Mouse (Mus musculus): Measurements from ENCODE around the gene Barx2. TPM values are rescaled to one million over a fixed set of nuclear protein-coding genes. Genes with fewer than 3 reads are reported as not detected.

The Barx2 gene
- polyA plus RNA-seq, 1 experiment: 0.05 TPM

- Histone ChIP-seq H3ac (ENCODE audit: control insufficient read depth, insufficient read length) (no peak overlapping the region), H3K4me2 (ENCODE audit: low read depth) (peak overlapping the region; percentile 3), H3K27me3 (ENCODE audit: control insufficient read depth, insufficient read depth, insufficient read length) (peaks cover 18% of the 10 kb centered on the region), H3K36me3 (ENCODE audit: control insufficient read depth, insufficient read depth) (no peaks in the 10 kb centered on the region), H3K79me2 (ENCODE audit: control insufficient read depth, insufficient read depth) (no peaks in the 10 kb centered on the region), H3K4me3 (no peak overlapping the region)
- TF ChIP-seq MYOG (IDR thresholded peaks at IDR 0.05; ENCODE audit: control insufficient read depth in 1 of 3, insufficient read depth in 1 of 3, insufficient read length in 2 of 3, low read depth in 2 of 3): no peak
- TF ChIP-seq REST (IDR thresholded peaks at IDR 0.05; ENCODE audit: insufficient read depth, insufficient read length): no peak
- no peak for TF ChIP-seq POLR2A (IDR thresholded peaks at IDR 0.05; ENCODE audit: insufficient read length, low read depth)
- no peak for TF ChIP-seq TCF12 (IDR thresholded peaks at IDR 0.05; ENCODE audit: insufficient read depth, poor library complexity, severe bottlenecking)
- no peak for TF ChIP-seq TCF3 (IDR thresholded peaks at IDR 0.05; ENCODE audit: insufficient read length, low read depth)
- TF ChIP-seq SRF (IDR thresholded peaks at IDR 0.05; ENCODE audit: control insufficient read depth, insufficient read length, low read depth): no peak
- no peak for TF ChIP-seq POLR2AphosphoS2 (IDR thresholded peaks at IDR 0.05; ENCODE audit: insufficient read length, low read depth)
- TF ChIP-seq USF1 (IDR thresholded peaks at IDR 0.05; ENCODE audit: low read depth): no peak
- TF ChIP-seq E2F4 (IDR thresholded peaks at IDR 0.05; ENCODE audit: insufficient read depth): no peak
- no peak for TF ChIP-seq MYOD1 (IDR thresholded peaks at IDR 0.05; ENCODE audit: control insufficient read depth in 1 of 3, insufficient read length in 2 of 3, low read depth in 2 of 3)
- no peak for TF ChIP-seq MAX (IDR thresholded peaks at IDR 0.05; ENCODE audit: low read depth)
Measured at GRCm38 (mm10) chr9:31858720-31859340, 54.4 kb downstream of the Barx2 start.

- Histone ChIP-seq H3K4me2 (ENCODE audit: low read depth) (no peak overlapping the region), H3K4me3 (no peak overlapping the region), H3K27me3 (ENCODE audit: control insufficient read depth, insufficient read depth, insufficient read length) (peaks cover 18% of the 10 kb centered on the region), H3K36me3 (ENCODE audit: control insufficient read depth, insufficient read depth) (no peaks in the 10 kb centered on the region), H3ac (ENCODE audit: control insufficient read depth, insufficient read length) (no peak overlapping the region), H3K79me2 (ENCODE audit: control insufficient read depth, insufficient read depth) (no peaks in the 10 kb centered on the region)
- TF ChIP-seq TCF3 (IDR thresholded peaks at IDR 0.05; ENCODE audit: insufficient read length, low read depth): no peak
Measured at GRCm38 (mm10) chr9:31857512-31857911, 55.8 kb downstream of the Barx2 start.

- Histone ChIP-seq H3K4me2 (ENCODE audit: low read depth) (no peak overlapping the region), H3K4me3 (no peak overlapping the region), H3ac (ENCODE audit: control insufficient read depth, insufficient read length) (no peak overlapping the region), H3K27me3 (ENCODE audit: control insufficient read depth, insufficient read depth, insufficient read length) (peaks cover 18% of the 10 kb centered on the region), H3K36me3 (ENCODE audit: control insufficient read depth, insufficient read depth) (no peaks in the 10 kb centered on the region), H3K79me2 (ENCODE audit: control insufficient read depth, insufficient read depth) (no peaks in the 10 kb centered on the region)
- TF ChIP-seq POLR2A (IDR thresholded peaks at IDR 0.05; ENCODE audit: insufficient read length, low read depth) (no peak), TCF3 (IDR thresholded peaks at IDR 0.05; ENCODE audit: insufficient read length, low read depth) (no peak), CEBPB (IDR thresholded peaks at IDR 0.05; ENCODE audit: insufficient read depth, poor library complexity, severe bottlenecking) (no peak), TCF12 (IDR thresholded peaks at IDR 0.05; ENCODE audit: insufficient read depth, poor library complexity, severe bottlenecking) (no peak), MYOD1 (IDR thresholded peaks at IDR 0.05; ENCODE audit: control insufficient read depth in 1 of 3, insufficient read length in 2 of 3, low read depth in 2 of 3) (no peak), MAX (IDR thresholded peaks at IDR 0.05; ENCODE audit: low read depth) (no peak), E2F4 (IDR thresholded peaks at IDR 0.05; ENCODE audit: insufficient read depth) (no peak), POLR2AphosphoS2 (IDR thresholded peaks at IDR 0.05; ENCODE audit: insufficient read length, low read depth) (no peak), REST (IDR thresholded peaks at IDR 0.05; ENCODE audit: insufficient read depth, insufficient read length) (no peak), USF1 (IDR thresholded peaks at IDR 0.05; ENCODE audit: low read depth) (no peak), MYOG (IDR thresholded peaks at IDR 0.05; ENCODE audit: control insufficient read depth in 1 of 3, insufficient read depth in 1 of 3, insufficient read length in 2 of 3, low read depth in 2 of 3) (no peak)
Measured at GRCm38 (mm10) chr9:31856437-31856836, 56.8 kb downstream of the Barx2 start.

GRCm38 (mm10) chr9:31855668-31856067 lies 57.6 kb downstream of the Barx2 start:
- no peak overlapping the region for H3K4me3 ChIP-seq

DNA sequence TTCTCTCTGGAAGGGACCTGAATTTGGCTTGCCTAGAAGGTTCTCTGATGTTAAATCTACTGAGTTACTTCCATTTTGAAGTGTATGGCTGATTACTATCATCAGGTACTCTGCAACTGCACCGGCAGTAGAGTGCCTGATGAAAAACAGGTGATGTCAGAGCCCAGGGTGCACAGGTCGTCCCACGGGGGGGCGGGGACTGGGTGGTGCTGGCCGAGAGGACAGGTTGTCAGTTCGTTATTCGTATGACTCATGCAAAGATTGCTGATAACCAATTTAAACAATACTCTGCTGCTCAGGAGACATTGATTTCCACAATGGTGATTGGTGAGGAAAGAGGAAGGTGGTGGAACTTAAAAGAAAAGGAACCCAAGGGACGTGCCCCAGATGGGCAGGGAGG lies 61.6 kb downstream of the Barx2 start:
- Histone ChIP-seq H3K4me3 (no peak overlapping the region), H3K79me2 (ENCODE audit: control insufficient read depth, insufficient read depth) (no peaks in the 10 kb centered on the region), H3K27me3 (ENCODE audit: control insufficient read depth, insufficient read depth, insufficient read length) (peaks cover 29% of the 10 kb centered on the region), H3ac (ENCODE audit: control insufficient read depth, insufficient read length) (no peak overlapping the region), H3K4me2 (ENCODE audit: low read depth) (no peak overlapping the region), H3K36me3 (ENCODE audit: control insufficient read depth, insufficient read depth) (no peaks in the 10 kb centered on the region)
- no peak for TF ChIP-seq USF1 (IDR thresholded peaks at IDR 0.05; ENCODE audit: low read depth)
- TF ChIP-seq CEBPB (IDR thresholded peaks at IDR 0.05; ENCODE audit: insufficient read depth, poor library complexity, severe bottlenecking): no peak
- TF ChIP-seq MAX (IDR thresholded peaks at IDR 0.05; ENCODE audit: low read depth): no peak
- no peak for TF ChIP-seq POLR2AphosphoS2 (IDR thresholded peaks at IDR 0.05; ENCODE audit: insufficient read length, low read depth)
- no peak for TF ChIP-seq MYOG (IDR thresholded peaks at IDR 0.05; ENCODE audit: control insufficient read depth in 1 of 3, insufficient read depth in 1 of 3, insufficient read length in 2 of 3, low read depth in 2 of 3)
- TF ChIP-seq MYOD1 (IDR thresholded peaks at IDR 0.05; ENCODE audit: control insufficient read depth in 1 of 3, insufficient read length in 2 of 3, low read depth in 2 of 3): no peak
- TF ChIP-seq SRF (IDR thresholded peaks at IDR 0.05; ENCODE audit: control insufficient read depth, insufficient read length, low read depth): no peak
- no peak for TF ChIP-seq TCF12 (IDR thresholded peaks at IDR 0.05; ENCODE audit: insufficient read depth, poor library complexity, severe bottlenecking)
- no peak for TF ChIP-seq E2F4 (IDR thresholded peaks at IDR 0.05; ENCODE audit: insufficient read depth)
- TF ChIP-seq REST (IDR thresholded peaks at IDR 0.05; ENCODE audit: insufficient read depth, insufficient read length): no peak

More at GRCm38 (mm10) chr9:31855668-31856067, 57.6 kb downstream of the Barx2 start:
- Histone ChIP-seq H3ac (ENCODE audit: control insufficient read depth, insufficient read length) (no peak overlapping the region), H3K36me3 (ENCODE audit: control insufficient read depth, insufficient read depth) (no peaks in the 10 kb centered on the region), H3K4me2 (ENCODE audit: low read depth) (no peak overlapping the region), H3K79me2 (ENCODE audit: control insufficient read depth, insufficient read depth) (no peaks in the 10 kb centered on the region), H3K27me3 (ENCODE audit: control insufficient read depth, insufficient read depth, insufficient read length) (peaks cover 23% of the 10 kb centered on the region)
- TF ChIP-seq E2F4 (IDR thresholded peaks at IDR 0.05; ENCODE audit: insufficient read depth) (no peak), TCF3 (IDR thresholded peaks at IDR 0.05; ENCODE audit: insufficient read length, low read depth) (no peak), MAX (IDR thresholded peaks at IDR 0.05; ENCODE audit: low read depth) (no peak), CEBPB (IDR thresholded peaks at IDR 0.05; ENCODE audit: insufficient read depth, poor library complexity, severe bottlenecking) (no peak), MYOG (IDR thresholded peaks at IDR 0.05; ENCODE audit: control insufficient read depth in 1 of 3, insufficient read depth in 1 of 3, insufficient read length in 2 of 3, low read depth in 2 of 3) (no peak), POLR2AphosphoS2 (IDR thresholded peaks at IDR 0.05; ENCODE audit: insufficient read length, low read depth) (no peak), REST (IDR thresholded peaks at IDR 0.05; ENCODE audit: insufficient read depth, insufficient read length) (no peak), USF1 (IDR thresholded peaks at IDR 0.05; ENCODE audit: low read depth) (no peak), TCF12 (IDR thresholded peaks at IDR 0.05; ENCODE audit: insufficient read depth, poor library complexity, severe bottlenecking) (no peak), MYOD1 (IDR thresholded peaks at IDR 0.05; ENCODE audit: control insufficient read depth in 1 of 3, insufficient read length in 2 of 3, low read depth in 2 of 3) (no peak), POLR2A (IDR thresholded peaks at IDR 0.05; ENCODE audit: insufficient read length, low read depth) (no peak), SRF (IDR thresholded peaks at IDR 0.05; ENCODE audit: control insufficient read depth, insufficient read length, low read depth) (no peak)
